Mouse (Mus musculus) left cerebral cortex, postnatal 25 days (tissue): ENCODE measurements around the gene Tbkbp1. TPM values are rescaled to one million over a fixed set of nuclear protein-coding genes. Genes with fewer than 3 reads are reported as not detected.
"Not testable (repeated sequence)": the region's sequence is repeated elsewhere in the genome, so short reads cannot be mapped to it uniquely, and the experiment has no call there.

Experiments
- DNase-seq, 2 experiments: peaks; one replicate each; pipeline ENCODE4 v3.0.0; 2022; ENCODE audit warnings: low spot score in 2 of 2, mixed read lengths in 1 of 2
- intact Hi-C: fragments of 180-260 bp; cut with DNase I; formaldehyde crosslinking; loops from one replicate; pipeline ENCODE4 v1.15.1; 2025
- total RNA-seq, 2 experiments: library from RNA; stranded (reverse); gene quantifications; 2 replicates each; pipeline ENCODE4 v1.2.3; 2021

Tbkbp1 gene
- total RNA-seq: 10 to 100 TPM; 45.7 to 47.7 TPM

DNA sequence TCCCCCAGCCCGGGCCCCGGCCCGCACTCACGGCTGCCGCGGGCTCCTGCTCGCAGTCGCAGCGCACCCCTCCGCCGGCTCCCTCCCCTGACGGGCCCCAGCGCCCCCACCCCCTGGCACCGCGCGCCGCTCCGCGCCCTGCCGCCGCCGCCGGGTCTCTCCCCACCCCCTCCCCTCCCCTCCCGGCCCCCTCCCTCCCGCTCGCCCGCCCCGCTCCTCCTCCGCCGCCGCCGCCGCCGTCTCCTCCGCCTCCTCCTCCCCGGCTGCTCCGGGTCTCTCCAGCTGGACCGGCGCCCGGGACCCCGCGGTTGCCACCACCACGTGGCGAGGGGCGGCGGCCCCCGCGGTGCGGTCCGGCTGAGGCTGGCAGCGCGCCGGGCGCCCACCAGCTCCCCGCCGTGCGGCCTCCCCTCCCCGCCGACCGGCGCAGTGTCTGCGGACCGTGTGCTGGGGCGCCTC, at the start of gene Tbkbp1:
Gene Tbkbp1 (minus strand): TSS at position 153 of the 459 bp plus-strand sequence.
- intact Hi-C loops: no loop called here
- DNase-seq: peak; percentile 25 to 45

DNA sequence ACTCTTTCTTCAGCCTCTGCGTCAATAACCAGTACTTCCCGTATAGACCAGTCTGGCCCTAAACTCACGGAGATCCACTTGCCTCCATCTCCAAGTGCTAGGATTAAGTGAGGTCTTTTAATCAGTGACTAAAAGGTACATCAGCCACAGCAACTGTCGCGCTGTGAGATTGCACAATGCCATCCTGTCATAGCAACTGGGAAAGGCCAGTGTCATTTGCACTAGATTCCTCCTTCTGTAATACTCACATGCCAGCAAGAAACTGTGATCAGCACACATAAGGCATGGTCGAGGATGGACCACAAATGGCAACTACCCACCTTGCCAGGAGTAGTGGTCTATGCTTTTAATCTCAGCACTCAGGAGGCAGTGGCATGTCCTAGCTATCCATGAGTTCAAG, 48.2 kb upstream of the Tbkbp1 start:
- intact Hi-C loops: loop anchor here (5.0 kb wide), 1 partner anchor 113 kb away; no protein-coding TSS in a partner anchor
- no peak for DNase-seq

DNA sequence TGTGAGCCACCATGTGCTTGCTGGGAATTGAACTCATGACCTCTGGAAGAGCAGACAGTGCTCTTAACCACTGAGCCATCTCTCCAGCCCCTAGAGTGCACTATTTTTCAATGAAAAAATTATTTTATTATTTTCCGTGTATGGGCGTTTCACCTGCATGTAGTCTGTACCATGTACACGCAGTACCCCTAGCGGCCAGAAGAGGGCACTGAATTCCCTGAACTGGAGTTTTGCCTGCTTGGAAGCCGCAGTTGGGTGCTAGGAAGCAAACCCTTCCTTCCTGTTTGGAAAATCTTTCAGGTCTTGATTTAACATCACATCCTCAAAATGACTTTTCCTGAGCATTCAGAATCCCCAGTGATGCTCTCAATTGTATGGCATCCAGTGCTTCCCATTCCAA, 47.3 kb upstream of the Tbkbp1 start:
- DNase-seq: no peak
- intact Hi-C loops: loop anchor here (5.0 kb wide), 1 partner anchor 114 kb away; no protein-coding TSS in a partner anchor

DNA sequence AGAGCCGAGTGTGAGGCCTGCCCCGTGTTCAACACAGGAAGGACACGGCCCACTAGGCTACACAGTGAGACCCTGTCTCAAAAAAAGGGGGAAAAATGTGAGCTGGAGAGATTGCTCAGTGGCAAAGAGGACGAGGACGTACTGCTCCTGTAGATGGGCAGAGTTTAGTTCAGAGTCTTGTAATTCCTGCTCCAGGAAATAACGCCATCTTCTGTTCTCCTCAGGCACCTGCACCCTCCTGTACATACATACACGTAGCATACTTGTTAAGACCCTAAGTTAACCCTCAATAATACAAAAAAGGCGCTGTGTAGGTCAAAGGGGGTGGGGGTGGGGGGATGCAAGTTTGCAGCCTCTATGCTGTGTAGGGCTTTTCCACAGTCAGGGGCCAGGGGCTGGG, 45.7 kb upstream of the Tbkbp1 start:
- no peak for DNase-seq
- intact Hi-C loops: loop anchor here (5.0 kb wide), 1 partner anchor 115 kb away; no protein-coding TSS in a partner anchor

DNA sequence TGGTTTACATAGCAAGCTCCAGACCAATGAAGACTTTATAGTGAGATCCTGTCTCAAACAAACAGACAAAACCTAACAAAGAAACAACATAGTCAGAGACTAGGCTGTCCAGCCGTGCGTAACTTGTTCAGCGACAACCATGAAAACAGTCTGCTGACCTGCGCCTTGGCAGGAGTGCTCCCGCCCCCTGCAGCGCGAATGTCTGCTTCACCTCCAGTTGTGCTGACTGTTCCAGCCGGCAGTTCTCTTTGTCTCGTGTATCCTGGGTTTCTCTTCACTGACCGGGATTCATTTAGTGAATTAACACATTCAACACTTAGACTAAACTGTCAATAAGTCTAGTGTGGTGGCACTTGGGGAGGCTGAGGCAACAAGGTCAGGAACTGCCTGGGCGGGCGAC, 45.2 kb upstream of the Tbkbp1 start:
- DNase-seq: no peak
- intact Hi-C loops: loop anchor here (5.0 kb wide), 1 partner anchor 116 kb away; no protein-coding TSS in a partner anchor

DNA sequence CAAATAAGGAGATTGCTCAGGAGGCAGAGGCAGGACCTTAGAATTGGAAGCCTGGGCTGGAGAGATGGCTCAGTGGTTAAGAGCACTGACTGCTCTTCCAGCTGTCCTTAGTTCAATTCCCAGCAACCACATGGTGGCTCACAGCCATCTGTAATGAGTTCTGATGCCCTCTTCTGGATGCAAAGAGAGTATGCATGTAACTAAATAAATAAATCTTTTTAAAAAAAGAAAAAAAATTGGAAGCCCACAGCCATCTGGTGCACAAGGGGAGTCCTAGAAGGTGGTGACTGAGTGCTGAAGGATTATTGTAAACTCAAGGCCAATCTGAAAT, 41.3 kb upstream of the Tbkbp1 start:
- DNase-seq: no peak
- intact Hi-C loops: no loop called here

DNA sequence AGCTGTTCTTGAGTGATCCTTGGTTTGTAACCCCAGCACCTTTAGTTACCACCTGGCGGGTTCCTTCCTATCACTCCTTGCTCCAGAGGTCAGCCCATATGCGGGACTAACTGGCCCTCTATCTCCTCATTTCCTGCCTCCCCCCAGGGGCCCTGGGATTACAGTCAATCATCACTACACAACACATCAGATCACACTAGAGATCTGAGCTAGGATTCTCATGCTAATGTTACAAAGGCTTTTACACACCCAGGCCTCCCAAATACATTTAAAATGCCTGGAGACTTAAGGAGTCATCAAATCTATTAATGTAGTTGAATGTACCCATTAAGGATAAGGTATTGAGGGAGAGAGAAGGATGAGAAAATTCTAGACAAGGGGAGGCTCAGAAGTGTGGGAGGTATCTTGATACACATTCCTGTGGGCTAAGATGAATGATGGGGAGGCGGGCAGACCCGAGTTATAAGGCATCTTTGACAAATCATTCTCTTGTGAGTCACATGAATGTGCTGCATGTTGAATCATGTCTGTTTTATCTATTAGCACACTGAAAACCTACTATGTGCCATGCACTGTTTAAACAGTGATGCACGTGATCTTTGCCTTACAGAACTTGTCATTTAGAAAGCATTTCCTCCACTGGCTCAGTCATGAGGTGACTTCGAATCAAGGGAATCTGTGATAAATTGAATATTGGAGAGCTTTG, 40.8 kb upstream of the Tbkbp1 start:
- intact Hi-C loops: no loop called here
- no peak for DNase-seq

DNA sequence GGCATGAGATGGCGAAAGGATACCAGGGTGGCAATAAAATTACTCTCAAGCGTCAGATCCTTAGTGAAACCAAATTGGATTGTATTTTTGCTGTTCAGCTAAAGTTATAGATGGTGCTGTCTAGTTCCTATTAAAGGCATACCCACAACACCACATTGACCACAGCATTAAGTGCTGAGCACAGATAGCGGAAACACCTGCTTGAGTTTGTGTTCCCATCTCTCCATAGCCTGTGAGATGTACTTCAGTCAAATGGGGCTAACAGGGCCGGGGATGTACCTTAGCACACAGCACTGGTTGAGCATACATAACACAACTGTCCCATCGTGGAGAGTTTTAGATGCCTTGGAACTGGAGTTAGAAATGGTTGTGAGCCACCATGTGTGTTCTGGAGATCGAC, 39.7 kb upstream of the Tbkbp1 start:
- peak in 1 of 2 experiments; percentile 28 for DNase-seq
- intact Hi-C loops: no loop called here

DNA sequence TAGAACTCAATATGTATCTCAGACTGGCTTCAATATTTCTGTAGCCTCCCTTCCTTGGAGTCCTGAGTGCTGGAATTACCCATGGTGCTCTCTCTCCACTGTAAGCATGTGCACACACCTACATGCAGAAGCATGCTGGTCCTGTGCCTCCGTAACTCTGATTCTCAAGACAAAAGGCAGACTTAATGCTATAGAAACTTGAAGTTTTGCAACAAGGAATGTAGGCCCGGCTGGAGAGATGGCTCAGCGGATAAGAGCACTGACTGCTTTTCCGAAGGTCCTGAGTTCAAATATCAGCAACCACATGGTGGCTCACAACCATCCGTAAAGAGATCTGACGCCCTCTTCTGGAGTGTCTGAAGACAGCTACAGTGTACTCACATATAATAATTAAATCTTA, 38.4 kb upstream of the Tbkbp1 start:
- not testable (repeated sequence) for DNase-seq
- intact Hi-C loops: loop anchor here (2.0 kb wide), 1 partner anchor 89 kb away; no protein-coding TSS in a partner anchor

DNA sequence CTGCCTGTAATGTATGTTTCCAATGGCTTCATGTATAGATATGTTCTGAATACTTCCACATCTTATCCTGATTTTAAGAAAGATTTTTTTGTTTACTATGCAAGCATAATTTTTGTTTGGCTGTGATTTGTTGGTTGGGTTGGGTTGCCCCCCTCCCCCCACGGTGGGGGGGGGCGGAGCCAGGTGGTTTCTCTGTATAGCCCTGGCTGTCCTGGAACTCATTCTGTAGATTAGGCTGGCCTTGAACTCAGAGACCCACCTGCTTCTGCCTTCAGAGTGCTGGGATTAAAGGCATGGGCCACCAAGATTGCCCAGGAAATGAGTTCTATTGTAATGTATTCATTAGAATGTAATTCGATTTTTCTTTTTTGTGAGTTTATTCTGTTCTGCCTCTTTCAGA, 37.9 kb upstream of the Tbkbp1 start:
- intact Hi-C loops: loop anchor here (2.0 kb wide), 1 partner anchor 90 kb away; no protein-coding TSS in a partner anchor
- DNase-seq: no peak

DNA sequence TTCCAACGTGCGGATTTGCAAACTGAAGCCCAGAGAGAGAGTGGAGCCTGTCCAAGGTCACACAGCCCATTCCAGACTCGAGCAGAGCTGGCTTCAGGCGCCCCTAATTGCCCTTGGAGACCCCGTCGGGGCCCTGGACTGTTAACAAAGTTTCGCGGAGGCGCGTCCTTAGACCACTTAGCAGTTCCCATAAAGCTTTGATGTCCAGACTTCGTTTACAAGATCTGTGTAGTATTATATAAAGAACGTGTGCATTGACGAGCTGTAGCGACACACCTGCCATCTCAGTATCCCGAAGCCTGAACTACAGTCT, 37.3 kb upstream of the Tbkbp1 start:
- intact Hi-C loops: loop anchor here (2.0 kb wide), 1 partner anchor 90 kb away; no protein-coding TSS in a partner anchor
- no peak for DNase-seq

DNA sequence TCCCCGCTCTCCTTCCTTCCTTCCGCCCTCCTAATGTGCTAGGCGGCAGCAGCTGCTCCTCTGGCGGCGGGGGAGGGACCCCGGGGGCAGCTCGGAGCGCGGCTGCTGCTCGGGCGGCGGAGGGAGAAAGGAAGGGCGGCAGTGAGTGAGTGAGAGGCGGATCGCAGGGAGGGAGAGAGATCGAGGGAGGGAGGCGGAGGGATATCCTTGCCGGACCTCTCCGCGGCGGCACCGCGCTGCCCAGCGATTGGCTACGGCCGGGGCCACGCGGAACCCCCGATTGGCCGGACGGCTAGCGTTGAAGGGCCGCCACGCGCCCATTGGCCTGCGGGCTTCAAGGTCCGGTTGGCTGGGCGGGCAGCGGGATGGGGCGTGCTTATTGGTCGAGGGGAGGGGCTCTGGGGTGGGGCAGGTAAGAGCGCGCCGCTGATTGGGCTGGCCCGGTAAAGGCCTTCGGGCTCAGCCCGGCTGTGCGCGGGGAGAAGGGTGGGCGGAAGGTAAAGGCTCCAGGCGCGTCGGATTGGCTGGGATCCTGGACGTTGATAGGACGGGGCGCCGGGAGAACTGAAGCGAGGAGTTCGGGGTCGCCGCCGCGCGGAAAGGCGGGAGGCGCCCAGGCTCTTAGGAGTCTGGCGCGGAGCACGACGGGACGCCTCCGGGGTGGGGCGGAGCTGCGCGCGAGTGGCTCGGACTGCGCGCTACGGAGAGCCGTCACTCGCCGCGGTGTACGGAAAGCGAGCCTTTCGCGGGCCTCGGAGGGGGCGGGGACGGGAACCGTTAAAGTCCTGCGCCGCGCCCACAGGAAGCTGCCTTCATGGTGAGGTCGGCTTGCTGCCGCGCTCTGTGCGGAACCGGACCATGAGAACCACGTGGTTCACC, 36.7 kb upstream of the Tbkbp1 start, which contains the start of gene Kpnb1:
Gene Kpnb1 (minus strand): TSS at position 118 of the 879 bp plus-strand sequence.
- intact Hi-C loops: loop anchor here (2.0 kb wide), 1 partner anchor 91 kb away; no protein-coding TSS in a partner anchor
- peak; percentile 98 to 99 for DNase-seq

DNA sequence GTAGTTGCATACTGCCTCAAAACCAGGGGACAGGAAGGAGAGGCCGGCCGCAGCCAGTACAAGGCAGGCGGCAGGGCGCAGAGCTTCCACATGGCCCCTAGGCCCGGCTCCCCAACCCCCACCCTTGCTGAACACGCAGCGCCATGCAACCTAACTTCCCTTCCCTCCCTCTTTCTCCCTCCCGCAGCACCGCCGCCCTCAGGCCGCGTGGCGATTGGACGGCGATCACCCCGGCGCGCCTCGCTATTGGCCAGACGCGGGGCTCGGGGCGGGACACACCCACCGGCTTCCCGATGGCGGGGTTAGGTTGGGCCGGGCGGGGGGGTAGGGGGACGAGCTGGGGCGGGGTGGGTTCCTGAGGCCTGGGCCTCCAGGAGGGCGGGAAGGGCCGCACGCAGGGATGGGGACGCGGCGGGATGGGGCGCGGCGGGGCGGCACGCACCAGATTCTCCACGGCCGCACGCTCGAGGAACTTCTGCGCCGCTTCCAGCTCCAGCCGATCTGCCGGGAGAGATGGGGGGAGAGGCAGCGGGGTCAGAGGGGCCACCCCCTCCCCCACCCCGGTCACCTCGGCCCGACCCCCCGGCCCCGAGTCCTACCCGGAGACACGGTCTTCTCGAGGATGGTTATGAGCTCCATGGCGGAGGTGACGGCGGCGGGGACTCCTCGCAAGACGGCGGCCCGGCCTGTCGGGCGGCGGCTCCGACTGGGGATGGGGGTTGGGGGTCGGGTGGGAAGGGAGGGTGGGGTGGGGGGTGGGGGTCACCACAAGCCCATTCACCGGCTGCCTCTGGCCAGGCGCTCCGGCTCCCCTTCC, 35.9 kb upstream of the Tbkbp1 start:
- intact Hi-C loops: no loop called here
- DNase-seq: peak; percentile 96 to 98

DNA sequence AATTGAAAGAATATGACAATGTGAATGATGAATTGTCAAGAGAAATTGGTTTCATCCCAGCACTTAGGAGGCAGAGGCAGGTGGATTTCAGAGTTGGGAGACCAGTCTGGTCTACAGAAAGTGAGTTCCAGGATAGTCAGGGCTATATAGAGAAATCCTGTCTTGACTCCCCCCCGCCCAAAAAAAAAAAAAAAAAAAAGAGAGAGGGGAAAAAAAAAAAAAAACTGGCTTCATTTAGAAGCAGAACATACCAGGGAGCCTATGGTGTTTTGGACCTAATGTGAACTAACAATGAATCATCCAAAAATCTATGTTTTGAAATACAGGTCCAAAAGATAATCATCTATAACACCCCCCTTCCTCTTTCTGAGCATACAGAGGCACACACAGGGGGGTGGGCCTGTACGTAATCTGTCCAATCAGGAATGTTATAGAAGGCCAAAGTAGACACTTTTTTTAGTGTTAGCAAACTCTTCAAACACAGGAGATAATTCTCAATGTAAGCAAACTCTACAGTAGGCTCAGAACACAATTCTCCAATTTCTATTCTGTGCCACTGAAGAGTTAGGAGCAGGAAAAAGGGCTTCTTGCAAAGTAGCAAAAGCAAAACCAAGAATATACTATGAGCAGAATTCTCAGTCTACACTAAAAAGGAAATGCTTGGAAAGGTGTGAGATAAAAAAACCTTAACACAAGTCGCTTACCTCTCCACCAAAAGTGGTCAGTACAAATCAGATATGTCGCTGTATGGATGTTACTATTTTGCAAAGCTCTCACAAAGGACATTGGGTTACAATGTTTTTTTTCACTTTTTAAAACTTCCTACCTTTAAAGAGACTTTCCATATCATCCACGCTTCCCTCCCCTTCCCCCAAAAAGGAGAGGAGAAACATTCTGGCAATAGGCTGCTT, 34.7 kb upstream of the Tbkbp1 start:
- no peak for DNase-seq
- intact Hi-C loops: no loop called here

DNA sequence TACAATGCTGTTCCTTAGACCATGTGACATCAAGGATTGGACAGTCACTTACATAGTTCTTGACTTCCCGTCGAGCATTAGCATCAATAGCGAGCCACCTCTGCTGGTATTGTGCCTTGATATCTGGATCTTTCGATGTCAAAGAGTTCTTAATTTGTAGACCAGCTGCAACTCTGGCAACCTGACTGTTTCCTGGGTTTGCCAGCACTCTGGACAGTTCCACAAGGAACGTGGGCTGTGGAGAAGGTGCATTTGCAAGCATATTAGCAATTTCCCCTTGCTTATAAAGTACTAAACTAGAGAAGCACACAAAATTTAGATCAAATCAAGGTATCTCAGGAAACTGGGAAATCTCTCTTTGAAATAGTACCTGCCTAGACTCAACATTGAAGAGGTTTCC, 33.6 kb upstream of the Tbkbp1 start:
- intact Hi-C loops: no loop called here
- DNase-seq: no peak

DNA sequence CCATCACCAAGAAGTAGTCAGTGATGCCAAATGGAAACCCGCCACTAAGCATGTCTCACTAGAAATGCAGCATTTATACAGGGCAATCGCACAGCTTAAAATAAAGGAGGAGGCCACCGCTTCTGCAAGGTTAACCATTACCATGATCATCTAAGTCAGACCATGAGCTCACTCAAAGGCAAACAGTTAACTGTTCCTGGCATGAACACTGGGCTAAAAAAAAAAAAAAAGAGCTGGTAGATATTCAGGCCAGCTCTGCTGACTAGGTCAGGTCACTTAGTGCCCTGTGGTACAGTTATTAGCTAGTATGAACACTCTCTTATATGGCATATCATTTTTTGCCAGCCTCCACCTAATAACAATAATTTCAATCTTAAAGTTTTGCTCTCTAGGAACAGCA, 31.2 kb upstream of the Tbkbp1 start:
- DNase-seq: peak in 1 of 2 experiments; percentile 27
- intact Hi-C loops: no loop called here

DNA sequence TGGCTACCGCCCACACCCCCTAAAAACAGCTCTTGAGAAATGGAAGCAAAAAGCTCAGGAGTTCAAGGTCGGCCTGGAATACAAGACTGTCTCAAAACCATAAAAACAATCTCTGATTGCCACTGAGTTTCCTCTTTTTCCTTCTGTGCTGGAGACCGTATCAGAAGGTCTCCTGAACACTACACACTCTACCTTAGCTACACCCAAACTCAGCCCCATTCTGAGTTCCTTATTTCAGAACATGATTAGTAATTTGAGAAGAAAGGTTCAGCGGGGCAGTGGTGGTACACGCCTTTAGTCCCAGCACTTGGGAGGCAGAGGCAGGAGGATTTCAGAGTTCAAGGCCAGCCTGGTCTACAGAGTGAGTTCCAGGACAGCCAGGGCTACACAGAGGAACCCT, 29.8 kb upstream of the Tbkbp1 start:
- DNase-seq: no peak
- intact Hi-C loops: no loop called here

DNA sequence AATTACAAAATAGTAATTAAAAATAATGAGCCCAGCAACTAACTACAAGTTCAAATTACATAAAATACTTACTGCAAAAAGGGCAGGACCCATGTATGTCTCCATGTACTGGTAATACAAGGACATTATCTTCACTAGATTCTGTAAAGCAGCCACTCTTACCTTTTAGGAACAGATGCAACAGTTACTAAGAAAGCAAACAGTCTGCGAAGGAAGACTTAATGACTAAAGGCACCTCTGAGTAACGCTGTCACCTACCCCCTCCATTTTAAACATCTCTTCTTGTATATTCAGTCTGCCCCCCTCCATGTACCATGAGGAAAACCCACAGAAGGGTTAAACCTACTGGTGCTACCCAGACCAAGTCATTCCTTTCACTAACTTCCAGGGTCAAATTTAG, 26.9 kb upstream of the Tbkbp1 start:
- DNase-seq: no peak
- intact Hi-C loops: no loop called here

DNA sequence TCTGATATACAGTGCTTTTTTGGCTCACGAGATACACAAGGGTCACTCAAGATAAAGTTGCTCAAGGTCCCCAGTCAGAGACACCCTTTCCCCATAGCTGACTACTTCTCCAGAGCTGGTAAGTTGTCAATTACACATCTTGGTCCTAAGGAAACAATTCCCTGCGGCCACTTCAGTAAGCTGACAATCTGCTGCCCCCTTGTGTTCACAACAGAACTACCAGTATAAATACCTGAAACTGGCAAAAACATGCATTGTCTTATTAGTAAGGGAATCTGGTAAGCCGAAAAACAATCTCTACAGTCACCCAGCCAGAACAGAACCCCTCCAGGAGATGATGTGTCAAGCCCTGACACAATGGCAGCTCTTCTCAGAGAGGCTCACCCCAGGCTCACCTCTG, 25.6 kb upstream of the Tbkbp1 start:
- intact Hi-C loops: no loop called here
- DNase-seq: peak in 1 of 2 experiments; percentile 56
